Mouse (Mus musculus): Measurements from ENCODE around the gene Gpn2.

The Gpn2 gene

DNA sequence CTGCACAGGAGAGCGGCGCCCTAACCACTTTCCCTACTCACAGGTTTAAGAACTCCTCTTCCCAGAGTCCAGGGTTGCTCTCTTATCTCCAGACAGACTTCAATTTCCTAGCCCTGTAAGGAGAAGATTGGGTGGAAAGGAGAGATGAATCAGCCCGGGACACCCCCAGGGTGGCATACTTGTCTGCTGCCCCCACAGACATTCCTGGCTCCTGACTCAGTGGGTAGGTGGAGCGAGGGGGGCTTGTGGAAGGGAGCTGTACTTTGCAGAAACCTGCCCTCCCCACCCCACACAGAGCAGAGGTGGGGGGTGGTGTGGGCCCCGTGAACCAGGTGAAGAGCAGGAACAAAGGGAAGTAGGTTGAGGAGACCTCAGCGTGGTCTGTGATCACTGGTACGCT, 11.4 kb downstream of the Gpn2 start:
- peak; percentile 35 for DNase-seq (ENCODE audit: low spot score)

DNA sequence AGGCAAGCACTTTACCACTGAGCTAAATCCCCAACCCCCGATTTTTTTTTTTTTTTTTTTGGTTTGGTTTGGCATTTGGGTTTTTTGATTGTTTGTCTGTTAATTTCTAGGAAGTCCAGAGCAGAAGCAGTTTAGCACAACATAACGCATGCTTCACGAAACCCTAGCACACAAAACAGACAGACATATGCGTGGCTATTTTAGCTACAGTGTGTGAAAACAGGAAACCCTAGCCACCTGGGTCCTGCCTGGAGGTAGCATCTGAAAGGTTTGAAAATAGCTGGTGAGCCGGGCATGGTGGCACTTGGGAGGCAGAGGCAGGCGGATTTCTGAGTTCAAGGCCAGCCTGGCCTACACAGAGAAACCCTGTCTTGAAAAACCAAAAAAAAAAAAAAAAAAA, 11.9 kb downstream of the Gpn2 start:
- DNase-seq (ENCODE audit: low spot score), result no peak

DNA sequence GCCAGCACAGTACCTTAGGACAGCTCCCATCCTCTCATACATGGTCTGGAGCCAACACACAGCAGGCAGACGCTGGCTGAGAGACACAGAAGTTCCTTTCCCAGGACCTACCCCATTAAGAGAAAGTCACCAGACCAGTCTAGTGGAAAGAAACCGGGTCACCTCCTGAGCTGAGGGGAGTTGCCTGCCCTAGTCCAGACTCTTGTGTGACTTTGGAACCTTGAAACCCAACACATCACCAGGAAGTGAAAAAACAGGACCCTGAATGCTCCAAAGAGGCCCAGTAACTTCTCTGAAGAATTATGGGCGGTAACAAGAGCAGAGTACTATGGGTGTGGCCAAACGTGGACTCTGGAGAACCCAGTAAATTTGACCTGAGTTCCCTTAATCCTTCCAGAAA, 14.5 kb downstream of the Gpn2 start:
- peak; percentile 21 for DNase-seq (ENCODE audit: low spot score)

DNA sequence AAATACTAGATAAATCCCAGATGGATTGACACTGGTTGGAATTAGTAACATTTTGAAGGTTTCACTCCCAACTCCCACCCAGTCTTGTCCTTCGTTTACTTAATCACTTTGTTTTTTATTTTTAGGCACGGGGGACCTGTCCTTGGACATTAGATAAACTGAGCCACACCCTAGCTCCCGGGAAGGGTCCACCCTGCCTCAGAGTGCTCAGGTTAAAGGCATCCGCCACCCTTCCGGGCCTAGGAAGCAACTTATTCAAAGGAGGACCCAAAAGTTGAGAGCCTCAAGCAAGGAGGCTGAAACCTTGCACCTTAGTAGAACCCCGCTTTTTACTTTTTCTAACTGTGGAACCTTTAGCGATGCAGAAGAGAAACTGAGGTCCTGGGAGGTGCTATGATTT, 15.0 kb downstream of the Gpn2 start:
- no peak for DNase-seq (ENCODE audit: low spot score)

DNA sequence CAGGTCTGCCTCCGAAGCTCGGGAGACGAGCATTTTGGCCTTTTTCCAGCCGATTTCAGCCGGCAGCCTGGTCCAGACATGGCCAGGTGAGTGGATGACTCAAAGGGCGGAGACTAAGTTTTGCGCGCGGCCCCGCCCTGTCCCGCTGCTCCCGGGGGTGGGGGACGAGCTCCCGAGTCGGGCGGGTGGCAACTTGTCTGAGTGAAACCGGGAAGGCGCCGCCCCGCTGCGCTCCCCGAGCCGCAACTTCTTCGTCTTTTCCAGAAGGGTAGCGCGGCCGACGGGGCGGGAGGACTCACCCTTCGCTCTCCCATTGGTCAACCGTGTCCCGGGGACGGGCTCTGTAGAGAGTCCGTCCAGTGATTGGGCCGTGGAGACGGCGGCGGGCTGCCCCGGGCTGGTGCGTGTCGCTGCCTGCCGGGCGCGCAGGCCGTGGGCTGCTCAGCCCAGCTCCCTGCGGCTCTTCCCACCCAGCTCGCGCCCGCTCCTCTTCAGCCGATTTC, 15.5 kb downstream of the Gpn2 start:
- peak; percentile 86 for DNase-seq (ENCODE audit: low spot score)

DNA sequence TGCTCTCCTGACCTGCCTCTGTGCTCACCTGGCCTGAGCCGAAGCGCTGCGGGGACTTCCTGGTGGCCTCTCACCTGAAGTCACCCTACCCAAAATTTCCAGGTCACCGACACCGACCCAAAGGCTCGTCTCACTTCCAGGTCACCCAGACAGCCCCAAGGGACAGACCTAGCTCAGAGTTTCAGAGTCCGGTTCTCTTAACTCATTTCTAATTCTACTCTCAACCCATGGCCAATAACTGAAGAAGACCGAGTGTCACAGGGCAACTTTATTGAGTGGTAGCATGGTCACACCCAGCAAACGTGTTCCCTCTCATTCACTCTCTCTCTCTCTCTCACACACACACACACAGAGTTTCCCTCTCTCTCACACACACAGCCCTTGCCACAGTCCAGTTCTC, 16.1 kb downstream of the Gpn2 start:
- no peak for DNase-seq (ENCODE audit: low spot score)

DNA sequence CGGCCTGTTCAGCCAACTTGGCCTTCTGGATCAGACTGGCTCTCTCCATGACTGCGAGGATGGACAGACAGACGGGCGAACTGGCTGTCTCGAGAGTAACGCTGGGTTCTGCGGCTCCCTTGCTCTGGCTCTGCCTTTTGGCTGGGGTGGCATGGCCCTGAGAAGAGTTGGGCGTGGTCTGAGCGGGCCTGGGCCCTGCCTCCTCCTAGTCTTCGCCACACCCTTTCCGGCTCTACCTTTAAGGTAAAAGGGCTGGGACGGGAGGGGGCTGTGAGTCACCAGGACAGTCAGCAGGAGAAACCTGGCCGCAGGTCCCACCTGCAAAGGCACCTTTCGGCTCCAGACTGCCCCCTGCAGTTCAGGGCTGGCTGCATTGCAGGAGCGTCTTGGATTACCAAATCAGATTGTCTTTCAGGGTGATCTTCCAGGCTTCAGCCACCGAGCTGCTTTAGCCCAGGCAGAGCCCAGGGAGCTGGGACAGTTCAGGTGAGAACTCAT, 17.6 kb downstream of the Gpn2 start, which contains the start of gene Sfn:
Sfn (minus strand) TSS at position 448 of the 498 bp plus-strand sequence.
- DNase-seq (ENCODE audit: low spot score), result peak; percentile 84

DNA sequence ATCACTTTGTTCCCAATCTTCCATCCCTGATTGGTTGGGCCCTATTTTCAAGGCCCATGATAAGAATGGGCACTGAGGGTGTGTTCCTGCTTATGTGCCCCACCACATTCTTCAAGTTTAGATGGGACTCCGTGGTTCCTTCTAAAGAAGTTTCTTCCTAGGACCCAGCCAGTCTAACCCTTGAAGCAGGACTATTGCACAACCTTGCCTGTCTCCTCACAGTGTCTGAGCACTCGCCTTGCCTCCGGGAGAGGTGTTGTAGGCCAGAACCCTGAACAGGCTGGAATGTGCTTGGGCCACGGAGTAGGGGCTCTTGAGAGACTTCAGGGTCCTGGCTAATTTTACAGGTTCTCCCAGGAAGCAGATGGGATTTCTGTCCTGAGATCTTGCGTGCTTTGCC, 18.9 kb downstream of the Gpn2 start:
- no peak for DNase-seq (ENCODE audit: low spot score)

DNA sequence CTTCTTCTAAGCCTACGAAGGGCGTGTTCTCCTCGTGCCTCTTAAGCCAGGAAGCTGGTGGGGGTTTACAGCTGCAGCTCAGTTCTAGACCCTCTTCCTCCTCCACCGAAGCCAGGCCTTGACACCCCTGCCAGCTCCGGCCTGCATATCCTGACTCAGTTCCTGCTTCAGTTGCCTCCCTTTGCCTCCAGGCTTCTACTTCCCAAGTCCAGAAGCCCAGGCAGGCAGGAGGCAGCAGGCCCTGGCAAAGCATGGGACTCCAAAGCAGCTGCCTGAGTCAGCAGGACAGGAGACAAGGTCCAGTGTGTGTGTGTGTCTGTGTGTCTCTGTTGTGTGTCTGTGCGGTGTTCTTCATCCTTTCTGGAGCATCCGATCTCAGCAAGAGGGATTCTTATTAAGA, 20.0 kb downstream of the Gpn2 start:
- DNase-seq (ENCODE audit: low spot score), result no peak

DNA sequence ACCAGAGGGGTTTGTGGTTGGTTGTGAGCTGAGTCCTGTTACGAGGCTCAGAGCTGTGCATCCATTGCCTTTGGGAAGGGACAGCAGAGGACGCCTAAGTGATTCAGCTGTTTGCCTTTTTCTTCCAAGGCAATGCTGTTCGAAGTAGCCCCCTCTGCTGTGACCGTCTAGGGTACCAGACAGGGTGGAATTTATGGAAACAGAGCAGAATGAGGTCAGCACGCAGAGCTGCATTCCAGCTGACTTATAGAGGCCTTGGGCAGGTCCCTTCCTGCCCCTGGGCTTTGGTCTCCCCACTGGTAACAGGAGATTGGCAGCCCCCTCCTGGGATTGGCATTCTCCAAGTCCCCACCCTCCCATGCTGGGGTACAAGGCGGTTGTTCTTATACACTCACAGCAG, 20.7 kb downstream of the Gpn2 start:
- peak; percentile 31 for DNase-seq (ENCODE audit: low spot score)

DNA sequence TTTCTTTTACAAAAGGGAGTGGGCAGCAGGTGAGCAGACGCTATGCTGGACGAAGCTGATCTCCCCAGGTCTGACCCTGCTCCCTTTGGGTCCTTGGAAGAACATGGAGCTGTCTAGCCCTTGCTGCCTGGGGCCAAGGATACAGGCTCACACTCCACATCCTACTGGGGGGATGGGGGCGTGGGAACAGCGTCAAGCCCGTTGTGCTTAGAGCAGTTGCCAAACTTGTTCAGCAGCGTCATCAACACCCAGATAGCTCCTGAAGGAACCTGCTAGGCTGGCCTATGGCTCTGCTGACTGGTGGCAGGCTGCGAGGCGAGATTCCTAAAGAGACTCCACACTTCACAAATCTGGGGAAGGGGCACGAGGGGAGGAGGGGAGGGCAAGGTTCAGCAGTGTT, 21.2 kb downstream of the Gpn2 start:
- peak; percentile 64 for DNase-seq (ENCODE audit: low spot score)

DNA sequence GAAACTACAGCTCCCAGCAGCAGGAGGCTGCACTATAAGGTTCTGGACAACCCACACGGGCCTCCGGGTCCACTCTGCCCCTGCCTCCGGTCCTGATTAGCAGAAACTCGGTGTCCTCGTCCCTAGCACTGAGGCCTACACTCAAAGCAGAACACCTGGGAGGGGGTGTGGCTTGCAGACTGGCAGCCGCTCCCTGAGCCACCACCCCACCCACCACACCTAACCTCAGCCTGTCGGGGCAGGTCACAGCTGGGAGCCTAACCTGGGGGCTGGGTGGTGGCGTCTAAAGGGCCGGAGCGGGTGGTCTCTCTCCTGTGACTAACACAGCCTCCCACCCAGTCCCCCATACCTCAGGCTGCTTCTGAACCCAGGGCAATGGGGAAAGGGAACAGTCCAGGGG, 23.1 kb downstream of the Gpn2 start:
- no peak for DNase-seq (ENCODE audit: low spot score)

DNA sequence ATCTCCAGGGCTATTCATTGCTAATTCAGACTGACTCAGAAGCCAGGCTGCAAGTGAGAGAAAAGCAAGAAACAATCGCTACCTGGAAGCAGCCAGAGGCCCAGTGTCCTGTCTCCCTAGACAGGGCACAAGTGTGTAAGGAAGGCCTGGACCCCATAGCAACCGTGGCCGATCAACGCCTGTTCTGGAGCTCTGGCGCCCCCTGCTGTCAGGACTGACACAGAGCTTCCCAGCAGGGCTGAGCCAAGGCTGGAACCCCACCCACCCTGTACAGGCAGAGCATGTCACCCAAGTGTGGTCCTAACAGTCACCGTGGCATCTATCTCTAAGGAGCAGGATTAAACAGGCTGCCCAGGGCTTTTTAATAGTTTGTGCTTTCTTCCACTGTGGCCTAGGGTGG, 25.6 kb downstream of the Gpn2 start:
- DNase-seq (ENCODE audit: low spot score), result peak; percentile 94

DNA sequence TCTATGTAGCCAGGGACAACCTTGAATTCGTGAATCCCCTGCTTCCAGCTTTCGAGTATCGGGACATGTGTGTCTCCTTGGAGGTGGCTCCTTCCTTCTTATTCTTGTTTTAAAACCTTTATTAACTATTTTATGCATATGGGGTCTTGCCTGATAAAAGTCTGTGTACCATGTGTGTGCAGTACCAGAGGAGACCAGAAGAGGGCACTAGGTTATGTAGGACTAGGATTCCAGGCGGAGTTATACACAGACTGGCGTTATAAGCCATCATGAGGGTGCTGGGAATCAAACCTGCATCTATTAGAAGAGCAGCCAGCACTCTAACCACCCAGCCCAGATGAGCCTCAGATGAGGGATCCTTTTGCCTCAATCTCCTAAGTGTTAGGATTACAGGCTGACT, 27.7 kb downstream of the Gpn2 start:
- DNase-seq (ENCODE audit: low spot score), result no peak

DNA sequence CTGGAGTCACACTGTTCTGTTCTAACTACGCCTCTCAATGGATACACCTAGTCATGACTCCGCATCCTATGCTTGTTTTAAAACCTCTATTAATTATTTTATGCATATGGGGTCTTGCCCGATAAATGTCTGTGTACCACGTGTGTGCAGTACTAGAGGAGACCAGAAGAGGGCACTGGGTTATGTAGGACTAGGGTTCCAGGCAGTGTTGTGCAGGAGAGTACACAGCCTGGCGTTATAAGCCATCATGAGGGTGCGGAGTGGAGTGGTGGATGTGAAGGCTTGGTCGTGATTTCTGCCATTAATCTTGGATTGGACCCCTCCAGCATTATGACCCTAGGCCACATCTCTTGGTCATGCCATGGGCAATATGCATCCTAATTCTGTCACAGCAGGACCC, 28.3 kb downstream of the Gpn2 start:
- no peak for DNase-seq (ENCODE audit: low spot score)

DNA sequence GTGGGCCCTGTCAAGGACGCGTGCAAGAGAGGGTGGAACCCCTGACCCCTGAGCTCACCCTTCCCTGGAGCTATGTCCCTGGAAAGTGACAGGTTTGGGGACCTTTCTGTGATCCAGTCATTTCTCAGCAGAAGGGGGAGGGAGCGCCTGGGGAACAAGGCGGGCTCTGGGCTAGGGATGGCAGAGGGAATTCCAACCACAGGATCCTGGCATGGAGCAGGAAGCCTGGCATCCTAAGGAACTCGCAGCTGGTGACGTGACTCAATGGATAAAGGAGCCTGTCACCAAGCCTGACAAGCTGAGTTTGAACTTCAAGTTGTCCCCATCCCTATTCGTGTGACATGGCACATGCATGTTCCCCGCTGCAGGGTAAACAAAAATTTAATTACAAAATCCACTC, 28.9 kb downstream of the Gpn2 start:
- DNase-seq (ENCODE audit: low spot score), result no peak

DNA sequence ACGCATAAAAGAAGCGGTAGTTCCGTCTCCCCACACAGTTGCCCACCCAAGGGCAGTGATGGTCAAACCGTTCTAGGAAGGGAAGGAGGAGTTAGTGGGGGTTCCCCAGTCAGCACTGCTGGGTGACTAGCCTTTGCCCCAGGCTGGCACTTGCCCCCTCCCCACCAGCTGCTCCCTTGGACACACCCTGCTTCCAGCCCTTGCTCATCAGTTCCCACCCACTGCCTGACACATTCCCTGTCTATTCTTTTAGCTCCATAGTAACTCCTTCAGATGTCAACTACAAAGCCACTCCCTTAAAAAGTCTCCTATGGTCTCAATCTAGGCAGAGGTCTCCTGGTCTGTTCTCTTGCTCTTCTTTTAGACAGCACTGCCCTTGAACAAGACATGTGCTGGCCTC, 29.7 kb downstream of the Gpn2 start:
- DNase-seq (ENCODE audit: low spot score), result no peak

DNA sequence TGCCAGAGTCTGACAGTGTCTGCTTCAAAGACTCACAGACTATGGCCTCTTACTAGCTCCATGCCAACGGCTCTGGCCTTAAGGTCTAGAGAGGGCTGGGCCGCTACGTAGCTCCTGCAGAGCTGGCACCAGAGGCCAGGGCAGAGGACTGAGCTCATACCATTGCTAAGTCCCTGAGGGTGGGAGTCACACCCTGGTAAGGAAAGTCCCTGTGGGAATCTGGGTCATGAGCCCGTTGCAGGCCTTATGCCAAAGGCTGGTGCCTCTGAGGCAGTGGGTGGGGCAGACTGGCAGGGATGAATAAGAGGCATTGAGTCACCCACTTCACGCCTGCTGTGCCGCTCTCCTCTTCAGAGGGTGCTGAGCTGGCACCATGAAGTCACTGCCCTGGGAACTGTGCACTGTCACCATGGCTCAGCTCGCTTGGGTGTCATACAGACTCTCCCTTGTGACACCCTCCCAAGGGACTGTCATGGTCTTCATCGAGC, 30.2 kb downstream of the Gpn2 start:
- DNase-seq (ENCODE audit: low spot score), result no peak

DNA sequence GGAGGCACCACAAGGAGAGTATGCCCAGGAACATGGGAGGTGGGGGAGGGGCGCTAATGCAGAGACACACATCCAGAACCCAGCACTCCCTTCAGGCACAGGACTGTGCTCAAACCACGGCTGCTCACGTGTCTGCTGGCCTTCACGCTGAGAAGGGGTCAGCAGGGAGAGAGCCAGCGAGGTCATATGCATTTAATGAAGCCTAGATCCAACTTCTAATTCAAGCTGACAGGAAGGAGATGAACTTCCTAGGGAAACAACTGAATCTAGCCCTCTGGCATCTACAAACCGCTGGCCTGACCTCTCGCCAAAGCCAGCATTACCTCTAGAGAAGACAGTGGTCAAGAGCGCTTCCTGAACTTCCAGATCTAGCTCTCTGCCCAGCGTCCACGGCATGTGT, 31.3 kb downstream of the Gpn2 start:
- DNase-seq (ENCODE audit: low spot score), result no peak

DNA sequence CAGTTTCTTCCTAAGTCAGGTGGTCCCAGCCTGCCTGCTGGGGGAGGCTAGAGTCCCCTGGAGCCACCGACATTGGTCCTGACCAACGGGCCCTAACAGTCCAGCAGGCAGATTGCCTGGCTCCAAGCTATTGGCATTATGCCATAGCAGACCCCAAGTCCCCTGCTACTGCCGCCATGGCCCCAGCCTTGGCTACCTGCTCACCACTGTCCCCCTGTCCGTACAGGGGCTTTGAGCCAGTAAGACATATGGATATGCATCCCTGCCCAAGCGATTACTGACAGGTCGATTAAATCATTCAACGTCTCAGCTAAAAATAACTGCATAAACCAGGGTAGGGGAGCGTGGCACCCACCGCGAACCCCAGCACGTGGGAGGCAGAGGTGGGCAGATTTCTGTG, 33.8 kb downstream of the Gpn2 start:
- no peak for DNase-seq (ENCODE audit: low spot score)

DNA sequence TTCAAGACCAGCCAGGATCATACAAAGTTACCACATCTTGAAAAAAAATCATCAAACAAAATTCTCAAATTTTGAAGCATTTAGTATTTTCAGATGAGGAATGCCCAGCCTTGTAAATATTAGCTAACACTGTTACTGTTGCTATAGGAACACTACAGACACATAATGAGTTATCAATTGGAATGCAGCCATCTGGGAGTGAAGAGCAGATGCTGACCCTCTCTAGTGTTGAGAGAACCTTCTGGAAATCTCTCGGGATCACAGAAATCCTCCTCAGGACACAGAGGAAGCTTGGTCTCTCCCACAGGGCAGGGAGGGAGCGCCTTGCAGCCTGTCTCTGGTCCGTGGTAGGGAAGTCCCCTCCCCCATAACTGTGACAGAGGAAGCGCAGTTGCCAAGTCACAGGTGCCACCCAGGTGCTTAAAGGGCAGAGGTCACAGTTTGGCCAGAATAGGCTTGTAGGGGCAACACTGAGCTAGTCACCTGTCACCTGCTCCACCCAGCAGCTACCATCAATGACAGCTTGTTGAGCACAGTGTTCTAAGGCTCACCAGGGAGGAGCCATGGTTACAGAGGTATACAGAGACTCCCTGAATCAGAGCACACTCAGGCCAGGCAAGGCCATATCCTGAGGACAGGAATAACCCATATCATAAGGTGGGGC, 35.4 kb downstream of the Gpn2 start:
- no peak for DNase-seq (ENCODE audit: low spot score)

DNA sequence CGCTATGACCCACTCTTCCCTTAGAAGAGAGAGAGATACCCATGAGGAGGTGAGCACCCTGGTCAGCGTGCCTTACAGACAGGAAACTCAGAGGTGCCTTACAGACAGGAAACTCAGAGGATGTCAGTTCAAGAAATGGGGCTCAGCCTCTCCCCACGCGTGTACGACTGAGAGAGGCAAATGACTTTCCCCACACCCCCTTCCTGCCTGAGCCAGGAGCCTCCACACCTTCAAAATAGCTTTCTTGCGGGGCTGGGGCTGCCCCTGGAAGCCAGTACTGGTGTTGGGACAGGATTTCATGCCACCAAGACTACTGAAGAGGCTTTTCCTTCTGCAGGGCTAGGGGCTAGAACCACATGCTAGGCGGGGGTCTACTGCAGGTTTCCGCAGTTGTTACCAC, 36.5 kb downstream of the Gpn2 start:
- DNase-seq (ENCODE audit: low spot score), result no peak

DNA sequence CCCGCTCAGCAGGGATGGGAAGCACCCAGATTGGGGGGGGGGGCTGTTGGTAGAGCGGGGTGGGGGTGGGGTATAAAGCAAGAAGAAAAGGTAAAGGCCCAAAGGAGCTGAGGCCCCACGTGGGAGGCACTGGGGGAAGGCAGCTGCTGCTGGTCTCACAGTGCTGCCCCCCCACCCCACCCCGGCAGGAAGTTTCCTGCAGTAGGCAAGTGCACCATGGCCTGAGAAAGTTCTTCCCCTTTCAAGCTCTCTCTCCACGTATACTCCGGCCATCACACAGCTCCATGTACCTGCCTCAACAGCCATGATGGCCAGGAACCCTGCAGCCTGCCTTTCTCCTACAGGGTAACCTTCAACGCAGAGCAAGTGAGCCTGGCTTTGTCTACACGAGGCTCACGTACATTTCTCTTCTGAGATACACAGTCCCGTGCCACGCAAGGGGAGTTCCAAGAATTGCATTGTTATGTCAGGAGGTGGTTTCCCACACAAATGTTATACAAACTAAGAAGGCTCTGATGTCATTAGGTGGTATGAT, 38.1 kb downstream of the Gpn2 start:
- no peak for DNase-seq (ENCODE audit: low spot score)

DNA sequence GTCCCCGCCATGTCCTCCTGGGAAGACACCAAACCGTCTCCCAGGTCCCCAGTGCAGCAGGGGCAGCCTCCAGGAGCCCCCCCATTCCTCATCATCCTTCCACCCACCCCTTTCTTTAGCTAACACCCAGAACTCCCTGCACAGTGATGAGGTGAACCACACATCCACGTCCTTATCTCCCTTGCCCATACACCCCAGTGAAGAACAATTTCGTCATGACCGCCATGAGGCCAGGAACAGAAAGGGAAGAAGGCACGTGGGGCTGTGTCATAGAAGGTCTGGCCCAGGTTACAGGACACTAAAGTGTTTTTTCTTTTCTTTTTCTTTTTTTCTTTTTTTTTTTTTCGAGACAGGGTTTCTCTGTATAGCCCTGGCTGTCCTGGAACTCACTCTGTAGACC, 40.7 kb downstream of the Gpn2 start:
- DNase-seq (ENCODE audit: low spot score), result no peak

Data from urinary bladder, postnatal 25 days (tissue).